Mouse (Mus musculus) natural killer cell, adult 2 months (primary cell): ENCODE measurements around the gene Mapk11.

Experiments used
- DNase-seq, 2 experiments: peaks; one replicate each; pipeline ENCODE4 v3.0.0; 2022; ENCODE audit warnings: low spot score in 2 of 2

Gene Mapk11

DNA sequence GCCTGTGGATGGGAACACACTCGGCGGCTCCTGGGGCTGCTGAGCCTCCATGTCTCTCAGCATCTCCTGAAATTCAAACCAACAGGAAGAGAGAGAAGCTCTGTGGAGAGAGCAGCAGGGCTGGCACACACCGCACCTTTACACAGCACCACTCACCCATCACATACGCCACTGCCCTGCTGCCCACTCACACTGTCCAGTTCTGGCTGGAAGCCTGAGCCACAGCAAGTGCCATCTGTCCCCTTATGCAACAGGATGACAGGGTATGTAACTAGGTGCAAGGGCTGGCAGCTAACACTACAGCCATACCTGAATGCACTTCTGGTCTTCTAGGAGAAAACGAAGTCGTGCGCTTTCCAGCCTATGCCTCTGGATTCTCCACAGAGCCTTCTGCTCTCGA is 45.0 kb downstream of the Mapk11 start:
- no peak for DNase-seq

DNA sequence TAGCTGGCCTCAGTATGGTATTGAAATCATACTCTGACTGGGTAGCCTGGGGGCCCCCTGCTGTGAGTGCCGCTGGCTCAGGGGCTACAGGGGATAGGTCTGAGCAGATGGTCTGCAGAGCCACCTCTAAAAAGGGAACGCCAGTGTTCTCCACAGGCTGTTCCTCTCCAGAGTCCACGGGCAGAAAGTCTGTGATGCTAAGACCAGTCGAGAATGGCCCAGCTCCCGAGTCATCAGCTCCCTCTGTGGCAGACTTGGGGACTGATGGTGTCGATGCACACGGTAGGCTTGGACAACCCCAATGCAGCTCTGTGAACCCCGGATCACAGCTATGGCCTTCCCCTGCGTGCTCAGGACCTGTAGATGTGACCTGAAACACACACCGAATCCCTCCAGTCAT is 45.5 kb downstream of the Mapk11 start:
- DNase-seq: no peak

DNA sequence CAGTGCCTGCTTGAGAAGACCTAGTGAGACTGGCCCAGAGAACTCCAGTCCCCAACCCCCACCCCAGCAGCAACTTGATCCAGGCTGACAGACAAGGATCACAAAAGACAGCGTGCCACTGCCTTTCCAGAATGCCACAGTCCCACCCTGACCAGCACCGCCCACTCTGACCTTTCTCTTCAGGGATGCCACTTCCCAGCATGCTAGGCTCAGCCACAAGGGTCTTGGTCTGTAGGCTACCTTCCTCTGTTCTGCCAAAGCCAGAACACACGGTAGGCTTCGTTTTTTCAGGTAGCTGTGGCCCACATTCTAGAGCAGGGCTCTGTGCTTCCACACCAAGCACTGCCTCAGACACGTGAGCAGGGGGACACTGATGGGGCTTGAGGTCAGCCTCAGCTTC is 46.8 kb downstream of the Mapk11 start:
- DNase-seq: no peak

DNA sequence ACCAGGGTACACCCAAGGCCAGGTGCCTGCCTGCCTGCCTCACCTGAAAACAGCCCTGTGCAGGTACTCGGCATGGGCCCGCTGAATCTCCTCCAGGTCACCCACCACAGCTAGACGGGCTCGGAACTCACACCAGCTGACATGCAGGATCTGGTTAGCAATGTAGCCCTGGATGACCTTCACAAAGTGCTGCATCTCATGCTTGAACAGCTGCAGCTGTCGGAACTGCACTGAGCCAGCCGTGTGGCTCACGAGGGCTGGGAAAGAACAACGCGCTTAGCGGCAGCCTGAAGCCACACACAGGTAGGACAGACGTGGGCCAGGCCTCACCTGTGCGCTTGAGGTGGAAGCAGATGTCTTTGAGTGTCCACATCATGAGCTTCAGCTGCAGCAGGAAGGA is 48.6 kb downstream of the Mapk11 start:
- no peak for DNase-seq

DNA sequence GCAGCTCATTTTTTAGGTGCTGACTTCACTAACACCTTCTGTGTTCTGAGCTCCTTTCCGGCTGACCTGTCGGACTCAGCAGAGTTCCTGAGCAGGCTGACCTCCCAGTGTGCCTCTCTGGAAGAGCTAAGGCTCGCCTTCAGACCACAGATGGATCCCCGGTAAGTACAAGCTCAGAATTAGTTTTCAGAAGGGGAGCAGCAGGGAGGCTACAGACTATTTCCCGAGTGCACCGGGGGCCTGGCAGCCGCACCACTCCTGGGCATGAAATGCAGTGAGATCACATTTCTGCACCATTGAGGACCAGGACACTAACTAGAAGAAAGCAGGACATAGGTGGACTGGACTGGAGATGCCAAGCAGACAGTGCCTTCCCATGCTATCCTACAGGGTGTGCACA is 50.8 kb downstream of the Mapk11 start:
- no peak for DNase-seq

DNA sequence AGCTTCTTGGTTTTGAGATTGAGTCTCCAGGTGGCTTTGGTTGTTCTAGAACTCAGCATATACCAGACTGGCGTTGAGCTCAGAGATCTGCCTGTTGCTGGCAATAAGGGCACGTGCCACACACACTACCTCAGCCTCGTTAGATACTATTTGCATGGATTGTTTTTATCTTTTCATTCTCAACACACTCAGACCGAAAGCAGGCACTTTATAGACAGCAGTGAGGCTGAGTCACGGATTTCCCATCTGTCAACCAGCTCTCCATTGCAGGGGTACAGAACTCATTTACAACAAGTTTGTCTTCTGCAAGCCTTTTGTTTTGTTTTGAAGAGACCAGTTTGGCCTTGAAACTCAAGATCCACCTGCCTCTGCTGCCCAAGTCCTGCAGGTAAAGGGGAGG is 52.0 kb downstream of the Mapk11 start:
- DNase-seq: no peak
